ENCODE assay signal across 7 mouse cellular contexts in the genomic region with DNA sequence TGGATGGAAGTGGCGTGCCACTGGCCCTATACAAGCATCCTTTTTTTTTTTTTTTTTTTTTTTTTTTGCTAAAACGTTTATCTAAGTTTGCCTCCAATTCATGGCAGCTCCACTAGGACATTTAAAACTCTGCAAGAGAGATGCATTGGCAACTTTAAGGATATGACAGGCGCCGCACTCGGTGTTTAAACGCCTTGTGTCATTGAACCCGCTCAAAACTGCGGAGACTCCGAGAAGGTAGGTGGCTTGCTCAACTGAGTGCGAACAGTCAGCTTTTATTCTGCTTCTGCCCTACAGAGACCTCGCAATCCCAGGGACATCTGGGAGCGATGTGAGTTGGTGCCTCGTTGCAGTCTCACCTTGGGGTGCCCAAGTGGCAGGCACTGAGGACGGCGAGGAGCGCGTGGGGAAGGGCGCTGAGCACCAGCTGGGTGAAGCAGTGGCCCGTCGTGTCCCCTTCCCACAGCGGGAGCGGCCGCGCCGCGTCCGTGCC. TPM values are rescaled to one million over a fixed set of nuclear protein-coding genes. Genes with fewer than 3 reads are reported as not detected.
DNase-seq lines count a peak whose midpoint lies in the region; ATAC-seq and TF ChIP-seq lines count a peak whose summit lies in the region.

No protein-coding gene starts in this region.

- peak overlapping the region; percentile 96 for H3K27ac ChIP-seq in lung, embryonic 16.5 days (ENCODE audit: low read length)
- peak overlapping the region; percentile 89 for H3K27ac ChIP-seq in embryonic facial prominence, embryonic 14.5 days (replicated peaks; ENCODE audit: low read depth, low read length)
- peak overlapping the region; percentile 79 for H3K27ac ChIP-seq in intestine, postnatal 0 days (ENCODE audit: low read depth, low read length)
- H3K27ac ChIP-seq in small intestine, adult 2 months (ENCODE audit: insufficient read depth, low read depth, low read length) = peak overlapping the region; percentile 55

- 2% methylated on average over 27 of the region's 27 CpGs for WGBS in lung, embryonic 16.5 days
- WGBS in embryonic facial prominence, embryonic 14.5 days = 3% methylated on average over 20 of the region's 27 CpGs
- 1% methylated on average over 27 of the region's 27 CpGs for WGBS in intestine, postnatal 0 days
- WGBS in small intestine, adult 2 months = 3% methylated on average over 27 of the region's 27 CpGs

- H3K4me1 ChIP-seq in lung, embryonic 16.5 days (replicated peaks; ENCODE audit: control insufficient read depth, insufficient read depth, low read length) = peaks cover 7% of the 10 kb centered on the region
- peaks cover 7% of the 10 kb centered on the region; the same call in 1 of the 2 replicates for H3K4me1 ChIP-seq in embryonic facial prominence, embryonic 14.5 days (ENCODE audit: control insufficient read depth, insufficient read depth, low read length)
- peaks cover 4% of the 10 kb centered on the region; the same call in 1 of the 2 replicates for H3K4me1 ChIP-seq in intestine, postnatal 0 days (replicated peaks; ENCODE audit: control insufficient read depth, insufficient read depth, low read length)
- H3K4me1 ChIP-seq in small intestine, adult 2 months (ENCODE audit: control insufficient read depth, insufficient read depth, insufficient read length, low read length) = peaks cover 10% of the 10 kb centered on the region

- H3K4me3 ChIP-seq in lung, embryonic 16.5 days (ENCODE audit: low read length) = peak overlapping the region; percentile 84
- peak overlapping the region; percentile 61 for H3K4me3 ChIP-seq in embryonic facial prominence, embryonic 14.5 days (ENCODE audit: low read depth, low read length)
- H3K4me3 ChIP-seq in intestine, postnatal 0 days (ENCODE audit: low read depth, low read length) = peak overlapping the region; percentile 75
- peak overlapping the region; percentile 80 for H3K4me3 ChIP-seq in small intestine, adult 2 months (ENCODE audit: low read depth, low read length)

- TF ChIP-seq CTCF in intestine, postnatal 0 days (IDR thresholded peaks at IDR 0.05; ENCODE audit: low read depth) = no peak
- no peak for TF ChIP-seq CTCF in small intestine, adult 2 months (IDR thresholded peaks at IDR 0.05; ENCODE audit: extremely low read depth, insufficient read length, insufficient replicate concordance, low read depth, low read length)

- H3K27me3 ChIP-seq in lung, embryonic 16.5 days (ENCODE audit: control insufficient read depth, insufficient read depth, low read depth, low read length) = 0 out of 2 replicates have a peak, but pooled peaks cover 2% of the 10 kb centered on the region
- no peaks in the 10 kb centered on the region for H3K27me3 ChIP-seq in embryonic facial prominence, embryonic 14.5 days (replicated peaks; ENCODE audit: control insufficient read depth, insufficient read depth, low read length)
- H3K27me3 ChIP-seq in intestine, postnatal 0 days (replicated peaks; ENCODE audit: control insufficient read depth, insufficient read depth, low read length) = no peaks in the 10 kb centered on the region
- H3K27me3 ChIP-seq in small intestine, adult 2 months (ENCODE audit: control insufficient read depth, insufficient read depth, low read length) = no peaks in the 10 kb centered on the region

- no peaks in the 10 kb centered on the region for H3K9me3 ChIP-seq in lung, embryonic 16.5 days (ENCODE audit: control insufficient read depth, low read length)
- no peaks in the 10 kb centered on the region for H3K9me3 ChIP-seq in embryonic facial prominence, embryonic 14.5 days (ENCODE audit: control insufficient read depth, low read length)
- no peaks in the 10 kb centered on the region for H3K9me3 ChIP-seq in intestine, postnatal 0 days (ENCODE audit: control insufficient read depth)

- ATAC-seq in lung, embryonic 16.5 days (ENCODE audit: low read depth) = no peak
- no peak for ATAC-seq in embryonic facial prominence, embryonic 14.5 days (ENCODE audit: low read depth)
- ATAC-seq in intestine, postnatal 0 days = no peak
- no peak for ATAC-seq in inflammation-experienced regulatory T-cells, adult 6 months

- H3K36me3 ChIP-seq in lung, embryonic 16.5 days (ENCODE audit: control insufficient read depth, insufficient read depth, low read length) = no peaks in the 10 kb centered on the region
- H3K36me3 ChIP-seq in embryonic facial prominence, embryonic 14.5 days (ENCODE audit: control insufficient read depth, insufficient read depth, low read length) = peaks cover 11% of the 10 kb centered on the region; the same call in 1 of the 2 replicates
- H3K36me3 ChIP-seq in intestine, postnatal 0 days (ENCODE audit: control insufficient read depth, insufficient read depth) = peaks cover 15% of the 10 kb centered on the region; the same call in 1 of the 2 replicates
- H3K36me3 ChIP-seq in small intestine, adult 2 months (ENCODE audit: control insufficient read depth, insufficient read depth, low read length) = 0 out of 2 replicates have a peak, but pooled peaks cover 3% of the 10 kb centered on the region

- no peak for TF ChIP-seq POLR2A in small intestine, adult 2 months (IDR thresholded peaks at IDR 0.05; ENCODE audit: low read depth, low read length)

- H3K9ac ChIP-seq in lung, embryonic 16.5 days (ENCODE audit: low read length) = peak overlapping the region; percentile 95
- peak overlapping the region; percentile 80 for H3K9ac ChIP-seq in embryonic facial prominence, embryonic 14.5 days (ENCODE audit: low read depth, low read length)
- H3K9ac ChIP-seq in intestine, postnatal 0 days (ENCODE audit: low read depth, low read length) = peak overlapping the region; percentile 74

- no peak for DNase-seq in lung, postnatal 25 days (ENCODE audit: low spot score)
- peak; percentile 22 for DNase-seq in embryonic facial prominence, embryonic 14.5 days (ENCODE audit: low spot score)
- no peak for DNase-seq in frontal cortex, postnatal 36 days (ENCODE audit: low spot score in 2 of 2)

- H3K4me2 ChIP-seq in lung, embryonic 16.5 days (ENCODE audit: low read depth, low read length) = peak overlapping the region; percentile 92
- peak overlapping the region; percentile 74 for H3K4me2 ChIP-seq in embryonic facial prominence, embryonic 14.5 days (ENCODE audit: low read depth, low read length)
- peak overlapping the region; percentile 75 for H3K4me2 ChIP-seq in intestine, postnatal 0 days (replicated peaks; ENCODE audit: low read depth)

RNA-seq across cellular contexts. Expression of gene Abcc10, which starts 0.7 kb away (rescaled TPM):
- polyA plus RNA-seq in lung, embryonic 16.5 days (2015; fragmentation: Nextera tagmentation; extraction: Ambion mirVana) = 5.3 and 5.5 TPM in 2 replicates
- polyA plus RNA-seq in embryonic facial prominence, embryonic 14.5 days (2014; fragmentation: Nextera tagmentation; extraction: Ambion mirVana) = 5.5 and 6.6 TPM in 2 replicates
- 5.4 and 6.2 TPM in 2 replicates for polyA plus RNA-seq in intestine, postnatal 0 days (2015; fragmentation: Nextera tagmentation; extraction: Ambion mirVana)
- 28.7 and 37.5 TPM in 2 replicates for polyA plus RNA-seq in small intestine, adult 2 months (2012; rRNA removed)
- polyA plus RNA-seq in inflammation-experienced regulatory T-cells, adult 6 months (2017; shearing (Covaris generic)) = 1 to 10 TPM; 1.8 to 3.9 (median 2.8) TPM

RNA-seq across cellular contexts. Expression of gene Dlk2, which starts 30.2 kb away (rescaled TPM):
- 3.1 and 4.0 TPM in 2 replicates for polyA plus RNA-seq in lung, embryonic 16.5 days (2015; fragmentation: Nextera tagmentation; extraction: Ambion mirVana)
- polyA plus RNA-seq in embryonic facial prominence, embryonic 14.5 days (2014; fragmentation: Nextera tagmentation; extraction: Ambion mirVana) = 7.5 and 7.6 TPM in 2 replicates
- polyA plus RNA-seq in intestine, postnatal 0 days (2015; fragmentation: Nextera tagmentation; extraction: Ambion mirVana) = 0.33 and 0.42 TPM in 2 replicates
- 0.27 and 1.0 TPM in 2 replicates for polyA plus RNA-seq in small intestine, adult 2 months (2012; rRNA removed)
- polyA plus RNA-seq in inflammation-experienced regulatory T-cells, adult 6 months (2017; shearing (Covaris generic)) = not detected

RNA-seq across cellular contexts. Expression of gene Tjap1, which starts 44.6 kb away (rescaled TPM):
- 39.1 and 40.8 TPM in 2 replicates for polyA plus RNA-seq in lung, embryonic 16.5 days (2015; fragmentation: Nextera tagmentation; extraction: Ambion mirVana)
- 54.5 and 57.3 TPM in 2 replicates for polyA plus RNA-seq in embryonic facial prominence, embryonic 14.5 days (2014; fragmentation: Nextera tagmentation; extraction: Ambion mirVana)
- 29.3 and 34.6 TPM in 2 replicates for polyA plus RNA-seq in intestine, postnatal 0 days (2015; fragmentation: Nextera tagmentation; extraction: Ambion mirVana)
- 43.4 and 89.2 TPM in 2 replicates for polyA plus RNA-seq in small intestine, adult 2 months (2012; rRNA removed)
- polyA plus RNA-seq in inflammation-experienced regulatory T-cells, adult 6 months (2017; shearing (Covaris generic)) = 10 to 100 TPM; 16.2 to 20.0 (median 19.1) TPM

RNA-seq across cellular contexts. Expression of gene Zfp318, which starts 56.1 kb away (rescaled TPM):
- polyA plus RNA-seq in lung, embryonic 16.5 days (2015; fragmentation: Nextera tagmentation; extraction: Ambion mirVana) = 6.0 and 7.0 TPM in 2 replicates
- 16.1 and 16.5 TPM in 2 replicates for polyA plus RNA-seq in embryonic facial prominence, embryonic 14.5 days (2014; fragmentation: Nextera tagmentation; extraction: Ambion mirVana)
- 2.2 and 3.8 TPM in 2 replicates for polyA plus RNA-seq in intestine, postnatal 0 days (2015; fragmentation: Nextera tagmentation; extraction: Ambion mirVana)
- polyA plus RNA-seq in small intestine, adult 2 months (2012; rRNA removed) = 1.9 and 5.8 TPM in 2 replicates
- polyA plus RNA-seq in inflammation-experienced regulatory T-cells, adult 6 months (2017; shearing (Covaris generic)) = 1 to 10 TPM; 2.5 to 5.7 (median 3.9) TPM
